Mouse (Mus musculus): Measurements from ENCODE around the gene Fry. TPM values are rescaled to one million over a fixed set of nuclear protein-coding genes. Genes with fewer than 3 reads are reported as not detected.

Fry gene
- polyA plus RNA-seq, 1 experiment from 2014 or later, result 42.2 TPM

- H3K4me1 ChIP-seq (ENCODE audit: control insufficient read depth in 2 of 2, insufficient read depth in 2 of 2, low read length in 2 of 2), result no peaks in the 10 kb centered on the region
- H3K9me3 ChIP-seq (ENCODE audit: control insufficient read depth, low read length), result no peaks in the 10 kb centered on the region
- 96% methylated on average over 1 of the region's 1 CpGs for WGBS
- H3K27ac ChIP-seq (replicated peaks in 1 of 2; ENCODE audit: control insufficient read depth in 1 of 2, insufficient read depth in 1 of 2, low read depth in 2 of 2, low read length in 2 of 2), result no peak overlapping the region
- no peak overlapping the region for H3K4me2 ChIP-seq (ENCODE audit: low read length)
- no peak overlapping the region for H3K9ac ChIP-seq (ENCODE audit: low read length)
- H3K4me3 ChIP-seq (ENCODE audit: control insufficient read depth in 1 of 2, insufficient read depth in 1 of 2, low read depth in 1 of 2, low read length in 2 of 2), result no peak overlapping the region
- no peaks in the 10 kb centered on the region for H3K27me3 ChIP-seq (ENCODE audit: control insufficient read depth, insufficient read depth, low read length)
- no peak for ATAC-seq (ENCODE audit: insufficient number of reproducible peaks, insufficient read depth, low FRiP score, low read depth)
- H3K36me3 ChIP-seq (ENCODE audit: control insufficient read depth, insufficient read depth, low read length), result peaks cover 38% of the 10 kb centered on the region
Observed at GRCm38 (mm10) chr5:150541302-150541701, 422.9 kb downstream of the Fry start.

GRCm38 (mm10) chr5:150543184-150543583 lies 424.7 kb downstream of the Fry start:
- ATAC-seq (ENCODE audit: insufficient number of reproducible peaks, insufficient read depth, low FRiP score, low read depth), result no peak
- WGBS, result 80% methylated on average over 2 of the region's 2 CpGs
- H3K27me3 ChIP-seq (ENCODE audit: control insufficient read depth, insufficient read depth, low read length), result no peaks in the 10 kb centered on the region

More at GRCm38 (mm10) chr5:150543184-150543583, 424.7 kb downstream of the Fry start:
- no peak overlapping the region for H3K4me2 ChIP-seq (ENCODE audit: low read length)
- peaks cover 25% of the 10 kb centered on the region for H3K36me3 ChIP-seq (ENCODE audit: control insufficient read depth, insufficient read depth, low read length)
- H3K9ac ChIP-seq (ENCODE audit: low read length), result no peak overlapping the region
- H3K9me3 ChIP-seq (ENCODE audit: control insufficient read depth, low read length), result no peaks in the 10 kb centered on the region
- H3K4me1 ChIP-seq (ENCODE audit: control insufficient read depth in 2 of 2, insufficient read depth in 2 of 2, low read length in 2 of 2), result no peaks in the 10 kb centered on the region
- no peak overlapping the region for H3K27ac ChIP-seq (replicated peaks in 1 of 2; ENCODE audit: control insufficient read depth in 1 of 2, insufficient read depth in 1 of 2, low read depth in 2 of 2, low read length in 2 of 2)
- no peak overlapping the region for H3K4me3 ChIP-seq (ENCODE audit: control insufficient read depth in 1 of 2, insufficient read depth in 1 of 2, low read depth in 1 of 2, low read length in 2 of 2)

Other genes with a start within 250 kb of the Fry start
- 0.15 TPM in 1 of 2 replicates, not detected in the other for gene Rxfp2, start 100.0 kb upstream of the Fry start, polyA plus RNA-seq (2014; fragmentation: Nextera tagmentation; extraction: Ambion mirVana)